Mouse (Mus musculus): Measurements from ENCODE around the gene Hspg2.
"Not testable (repeated sequence)": the region's sequence is repeated elsewhere in the genome, so short reads cannot be mapped to it uniquely, and the experiment has no call there.

The Hspg2 gene

DNA sequence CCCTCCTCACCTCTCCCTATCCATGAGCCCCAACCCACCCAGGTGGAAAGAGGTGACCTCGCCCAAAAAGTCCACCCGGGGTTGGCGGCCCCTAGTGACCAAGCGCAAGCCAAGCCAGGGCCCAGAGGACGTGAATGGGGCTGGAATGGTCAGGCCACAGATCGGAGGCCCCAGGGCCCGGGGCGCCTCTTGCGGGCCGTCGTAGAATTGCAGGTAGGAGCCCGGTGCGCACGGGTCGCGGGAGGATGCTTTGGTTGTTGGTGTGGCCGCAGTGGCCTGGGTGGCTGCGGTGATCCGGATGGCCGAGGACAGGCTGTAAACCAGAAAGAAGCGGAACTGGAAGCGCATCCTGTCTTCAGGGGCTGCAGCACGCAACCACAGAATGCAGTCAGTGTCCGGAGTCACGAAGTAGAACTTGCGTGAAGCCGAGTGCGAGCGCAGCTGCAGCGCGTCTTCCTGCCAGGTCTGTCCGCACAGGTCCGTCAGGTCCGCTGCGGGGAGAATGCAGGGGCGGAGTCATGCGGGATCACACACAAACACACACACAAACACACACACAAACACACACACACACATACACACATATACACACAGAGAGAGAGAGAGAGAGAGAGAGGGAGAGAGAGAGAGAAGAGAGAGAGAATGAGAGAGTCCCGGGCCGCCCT is 109.7 kb downstream of the Hspg2 start:
- peak; percentile 37 for DNase-seq (ENCODE audit: low read depth)

DNA sequence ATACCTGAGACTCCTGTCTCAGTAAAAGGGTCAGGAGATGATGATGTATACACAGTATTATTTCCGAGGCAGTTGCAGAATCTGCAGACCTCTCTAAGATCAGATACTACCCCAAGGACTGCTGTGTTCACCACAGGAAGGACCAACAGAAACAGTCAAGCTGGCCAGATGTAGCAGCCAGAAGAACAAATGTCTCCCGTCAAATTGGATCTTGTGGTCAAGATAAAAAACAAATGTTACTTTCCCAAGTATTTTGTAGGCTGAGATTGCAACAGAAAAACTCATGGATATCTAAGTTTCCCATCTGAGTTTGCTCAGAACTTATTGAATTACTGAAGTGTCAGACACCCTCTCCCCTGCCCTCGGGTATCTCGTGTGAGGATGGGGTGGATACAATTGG is 111.2 kb downstream of the Hspg2 start:
- DNase-seq (ENCODE audit: low read depth), result no peak

DNA sequence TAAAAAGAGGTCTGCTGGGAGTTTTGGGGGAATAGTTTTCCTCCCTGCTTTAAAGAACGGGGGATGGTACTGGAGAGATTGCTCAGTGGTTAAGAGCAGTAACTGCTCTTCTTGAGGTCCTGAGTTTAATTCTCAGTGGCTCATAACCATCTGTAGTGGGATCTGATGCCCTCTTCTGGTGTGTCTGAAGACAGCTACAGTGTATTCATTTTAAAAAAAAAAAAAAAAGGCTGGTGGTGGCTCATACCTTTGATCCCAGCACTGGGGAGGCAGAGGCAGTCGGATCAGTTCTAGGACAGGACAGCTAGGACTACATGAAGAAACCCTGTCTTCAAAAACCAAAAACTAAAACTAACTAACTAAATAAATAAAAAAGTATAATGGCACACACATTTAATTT is 111.7 kb downstream of the Hspg2 start:
- no peak for DNase-seq (ENCODE audit: low read depth)

DNA sequence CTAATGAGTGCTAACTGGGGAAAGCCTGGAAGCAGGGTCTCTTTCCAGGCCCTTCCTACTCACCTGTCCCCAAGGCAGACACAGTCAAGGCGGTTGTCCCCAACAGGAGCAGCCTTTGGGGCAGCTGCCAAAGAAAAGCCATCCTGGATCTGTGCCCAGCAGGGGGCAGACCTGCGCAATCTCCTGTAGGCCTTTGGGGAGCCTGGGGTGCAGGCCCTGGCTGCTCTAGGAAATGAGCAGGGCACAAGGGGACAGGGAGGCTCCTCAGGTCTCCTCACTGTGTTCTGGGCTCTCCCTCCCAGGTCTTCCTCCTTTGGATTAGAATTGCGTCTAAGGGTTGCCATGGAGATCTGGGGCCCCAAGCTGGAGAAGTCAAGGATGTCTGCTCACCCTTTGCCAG is 113.2 kb downstream of the Hspg2 start:
- DNase-seq (ENCODE audit: low read depth), result peak; percentile 67

DNA sequence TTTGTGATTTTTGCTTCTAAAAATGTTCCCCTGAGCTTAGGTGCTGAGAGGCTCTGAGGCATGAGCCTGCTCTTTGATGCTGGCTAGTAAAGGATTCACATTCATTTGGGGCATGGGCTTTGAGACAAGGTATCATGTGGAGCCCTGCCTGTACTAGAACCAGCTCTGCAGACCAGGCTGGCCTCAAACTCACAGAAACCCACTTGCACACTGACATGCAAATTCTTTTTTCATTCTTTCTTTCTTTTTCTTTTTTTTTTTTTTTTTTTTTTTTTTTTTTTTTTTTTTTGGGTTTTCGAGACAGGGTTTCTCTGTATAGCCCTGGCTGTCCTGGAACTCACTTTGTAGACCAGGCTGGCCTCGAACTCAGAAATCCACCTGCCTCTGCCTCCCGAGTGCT is 120.5 kb downstream of the Hspg2 start:
- DNase-seq (ENCODE audit: low read depth), result not testable (repeated sequence)

DNA sequence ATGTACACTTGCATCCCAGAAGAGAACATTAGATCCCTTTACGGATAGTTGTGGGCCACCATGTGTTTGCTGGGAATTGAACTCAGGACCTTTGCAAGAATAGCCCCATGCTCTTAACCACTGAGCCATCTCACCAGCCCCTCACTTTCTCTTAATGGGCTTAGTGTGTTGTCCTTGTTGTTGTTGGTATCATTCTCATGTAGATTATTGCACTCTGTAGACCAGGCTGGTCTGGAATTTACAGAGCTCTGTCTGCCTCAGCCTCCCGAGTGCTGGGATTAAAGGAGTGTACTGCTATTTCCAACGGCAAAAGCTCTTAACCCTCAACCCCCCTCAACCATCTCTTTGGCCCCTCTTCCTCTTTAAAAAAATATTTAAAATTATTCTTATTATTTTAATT is 121.0 kb downstream of the Hspg2 start:
- no peak for DNase-seq (ENCODE audit: low read depth)

DNA sequence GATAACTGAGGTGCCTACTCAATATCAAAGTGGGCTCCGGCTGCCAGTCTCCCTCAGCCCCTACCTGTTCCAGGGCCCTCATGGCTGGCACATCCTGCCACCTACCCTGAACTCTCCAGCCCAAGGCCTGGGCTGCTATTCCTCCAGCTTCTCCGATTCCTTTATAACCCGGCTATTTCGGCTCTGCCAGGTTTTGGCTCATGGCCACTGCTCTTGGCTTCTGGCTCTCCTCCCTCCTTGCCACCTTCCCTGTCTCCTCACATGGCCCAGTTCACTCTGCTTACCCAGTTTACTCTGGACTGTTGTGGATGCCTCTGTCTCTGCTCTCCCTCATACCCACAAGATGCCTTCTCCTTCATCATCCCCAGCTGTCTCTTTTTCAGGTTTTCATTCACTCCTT is 122.4 kb downstream of the Hspg2 start:
- no peak for DNase-seq (ENCODE audit: low read depth)

DNA sequence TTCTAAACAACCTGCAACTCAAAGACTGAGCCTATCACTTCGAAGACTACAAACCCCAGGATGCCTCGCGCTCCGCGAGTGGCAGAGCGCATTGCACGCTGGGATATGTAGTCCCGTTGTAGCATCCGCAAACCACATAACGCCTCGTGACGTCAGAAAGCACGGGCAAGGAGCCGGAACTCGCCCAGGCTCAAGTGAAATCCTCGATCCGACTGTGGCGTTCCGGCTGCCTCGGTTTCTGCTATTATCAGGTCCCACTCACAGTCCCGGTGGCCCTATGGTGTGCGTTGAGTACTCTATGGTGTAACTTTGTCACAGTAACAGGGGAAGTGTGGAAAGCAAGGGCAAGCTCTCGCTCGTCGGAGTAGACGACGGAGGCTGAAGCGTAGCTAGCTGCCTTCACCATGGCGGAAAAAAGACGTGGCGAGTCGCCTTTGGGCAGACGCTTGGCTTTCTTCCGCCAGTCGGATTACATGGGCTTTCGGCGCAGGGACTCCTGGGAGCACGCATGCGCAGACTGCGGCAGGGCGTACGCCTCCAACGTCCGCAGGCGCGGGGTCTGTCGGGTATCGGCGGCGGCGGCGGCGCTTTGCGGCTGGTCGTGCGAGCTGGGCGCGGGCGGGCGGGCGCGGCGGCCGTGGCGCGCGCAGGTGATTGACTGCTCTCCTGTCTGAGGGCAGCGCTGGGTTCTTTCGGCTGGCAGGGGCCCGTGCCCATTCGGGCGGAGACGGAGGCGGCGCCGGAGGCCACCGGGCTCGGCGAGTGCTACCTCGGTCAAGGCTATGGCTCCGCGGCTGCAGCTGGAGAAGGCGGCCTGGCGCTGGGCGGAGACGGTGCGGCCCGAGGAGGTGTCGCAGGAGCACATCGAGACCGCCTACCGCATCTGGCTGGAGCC is 125.3 kb downstream of the Hspg2 start, which contains the start of gene Usp48:
TSS of gene Usp48 (plus strand) at position 155 of the 895 bp plus-strand sequence.
- DNase-seq (ENCODE audit: low read depth), result peak; percentile 99

DNA sequence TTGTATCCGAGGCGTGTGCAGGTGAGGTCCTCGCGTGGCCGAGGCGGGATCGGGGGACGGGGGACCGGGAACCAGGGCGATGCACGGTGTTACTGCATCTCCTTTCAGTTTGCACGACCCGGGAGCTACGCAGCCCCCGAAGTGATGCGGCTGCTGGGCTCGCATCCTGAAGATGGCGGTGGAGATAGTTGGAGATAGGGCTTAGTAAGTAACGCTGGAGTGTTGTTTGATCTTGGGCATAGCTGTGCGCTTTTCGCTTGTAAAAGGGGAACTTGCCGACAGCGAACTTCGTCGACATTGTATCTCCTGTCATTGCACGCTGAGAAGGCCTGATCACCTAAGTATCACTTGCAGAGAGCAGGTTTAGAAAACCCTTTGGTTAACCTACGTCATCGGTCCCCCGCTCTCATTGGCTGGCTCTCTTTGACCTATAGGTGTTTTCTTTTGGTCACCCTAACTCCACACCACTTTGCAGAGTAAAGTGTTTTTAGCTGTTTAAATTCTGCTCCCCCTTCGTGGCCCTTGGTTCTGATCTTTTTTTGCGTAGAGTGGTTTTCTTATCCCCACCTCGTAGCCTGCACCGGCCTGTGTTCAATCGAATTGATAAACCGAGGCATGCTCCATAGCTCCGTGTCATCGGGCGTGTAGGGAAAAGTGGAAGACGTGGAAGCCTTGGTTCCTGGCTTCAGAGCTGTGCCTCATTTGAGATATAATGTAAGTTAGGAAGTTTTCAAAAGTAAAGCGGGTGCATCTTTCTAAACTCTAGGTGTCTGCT is 126.1 kb downstream of the Hspg2 start:
- DNase-seq (ENCODE audit: low read depth), result peak; percentile 75

DNA sequence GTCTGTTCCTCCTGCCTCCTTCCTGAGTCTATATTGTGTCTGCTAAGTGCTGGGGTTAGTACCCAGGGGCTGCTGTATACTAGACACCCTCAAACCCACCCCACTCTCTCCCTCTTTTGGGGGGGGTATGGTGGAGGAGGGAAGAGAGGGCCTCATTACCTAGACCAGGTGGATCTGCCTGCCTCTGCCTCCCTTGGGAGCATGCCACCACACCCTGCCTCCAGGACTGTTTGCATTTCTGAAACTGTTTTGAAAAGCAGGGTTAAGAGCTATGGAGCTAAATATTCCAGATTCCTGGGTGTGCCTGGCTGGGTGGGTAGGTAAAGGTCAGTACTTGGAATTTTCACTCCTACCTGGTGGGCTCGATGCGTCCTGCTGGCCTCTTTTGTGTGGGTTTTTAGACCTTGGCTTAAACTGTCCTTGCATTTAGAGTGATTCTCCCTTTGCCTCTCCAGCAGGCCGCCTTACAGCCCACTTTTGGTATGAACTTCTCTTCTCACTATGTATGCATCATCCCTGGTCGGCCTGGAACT is 128.6 kb downstream of the Hspg2 start:
- no peak for DNase-seq (ENCODE audit: low read depth)

DNA sequence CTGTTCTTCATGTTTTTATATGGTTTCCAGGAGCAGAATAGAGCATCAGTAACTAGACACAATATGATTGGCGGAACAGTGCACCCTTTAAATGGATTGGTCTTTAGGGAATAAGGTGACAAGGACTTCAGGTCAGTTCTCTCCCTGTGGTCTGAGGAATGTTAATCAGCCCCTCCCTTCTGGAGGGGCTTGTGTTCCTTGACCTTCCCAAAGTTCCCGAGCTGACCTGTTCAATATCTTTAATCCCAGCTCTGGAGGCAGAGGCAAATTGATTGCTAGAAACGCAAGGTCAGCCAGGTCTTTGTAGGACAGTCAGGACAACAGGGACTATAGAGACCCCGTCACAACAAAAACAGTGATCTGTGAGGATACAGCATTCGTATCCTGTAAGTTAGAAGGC is 130.0 kb downstream of the Hspg2 start:
- DNase-seq (ENCODE audit: low read depth), result no peak

DNA sequence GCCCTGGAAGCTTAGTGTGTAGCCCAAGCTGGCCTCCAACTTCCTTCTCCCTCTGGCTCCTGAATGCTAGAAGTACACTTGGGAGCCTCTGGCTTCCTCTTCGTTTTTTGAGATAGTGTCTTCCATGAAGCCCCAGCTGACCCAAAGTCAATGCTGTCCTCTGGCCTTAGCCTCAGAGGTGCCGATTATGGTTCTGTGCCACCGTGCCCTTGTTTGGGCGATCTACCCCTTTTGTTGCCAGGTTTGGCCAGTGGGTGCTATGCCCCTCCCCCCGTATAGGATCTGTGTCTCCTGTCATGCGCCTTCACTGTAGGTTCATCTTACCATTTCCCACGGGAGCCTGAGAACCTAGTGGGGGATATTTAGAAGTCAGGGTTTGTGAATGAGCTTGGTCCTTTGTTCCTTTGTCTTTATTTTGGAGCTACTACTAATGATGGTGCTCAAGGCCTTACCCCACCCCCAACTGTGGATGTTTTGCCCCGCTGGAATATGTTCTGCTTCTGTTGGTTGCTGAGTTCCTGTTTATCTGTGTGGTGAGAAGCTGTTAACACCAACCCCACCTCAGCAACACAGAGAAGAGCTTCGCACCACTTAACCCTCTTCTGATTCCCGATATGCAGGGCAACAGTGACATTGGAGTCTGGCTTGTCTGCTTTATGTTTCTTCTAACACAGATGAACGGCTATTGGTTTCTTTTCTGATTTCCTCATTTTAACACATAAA is 135.0 kb downstream of the Hspg2 start:
- DNase-seq (ENCODE audit: low read depth), result no peak

DNA sequence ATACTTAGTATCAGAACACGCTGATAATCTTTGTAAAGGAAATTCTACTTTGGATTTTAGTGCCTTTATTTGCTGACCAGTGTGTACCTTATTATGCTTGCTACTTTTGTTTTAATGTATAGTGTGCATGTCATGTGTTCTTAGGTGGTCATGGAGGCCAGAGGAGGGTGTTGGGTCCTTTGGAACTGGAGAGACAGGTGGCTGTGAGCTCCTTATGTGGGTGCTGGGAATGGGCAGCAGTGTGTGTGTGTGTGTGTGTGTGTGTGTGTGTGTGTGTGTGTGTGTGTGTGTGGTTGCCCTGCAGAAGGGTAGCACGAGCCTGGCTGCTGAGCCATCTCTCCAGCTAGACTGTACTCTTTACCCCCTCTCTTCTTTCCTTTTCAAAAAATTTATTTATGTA is 138.5 kb downstream of the Hspg2 start:
- no peak for DNase-seq (ENCODE audit: low read depth)

DNA sequence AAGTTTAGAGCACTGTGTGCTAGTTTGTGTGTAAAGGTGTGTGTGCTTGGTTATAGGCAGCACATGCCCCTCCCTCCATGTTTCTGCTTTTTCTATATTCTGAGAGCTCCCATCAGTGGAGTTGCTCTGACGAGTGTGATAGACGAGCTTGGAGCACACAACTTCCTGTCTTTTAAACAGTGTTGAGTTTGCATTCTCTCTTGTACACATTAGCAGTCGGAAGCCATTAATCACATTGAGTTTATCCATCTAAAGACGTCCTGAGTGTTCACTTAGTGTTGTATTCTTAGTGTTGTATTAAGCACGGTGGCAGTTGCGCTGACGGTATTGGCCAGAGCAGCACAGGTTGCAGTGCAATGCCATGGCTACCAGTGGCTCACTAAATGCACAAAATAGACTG is 140.7 kb downstream of the Hspg2 start:
- DNase-seq (ENCODE audit: low read depth), result no peak

DNA sequence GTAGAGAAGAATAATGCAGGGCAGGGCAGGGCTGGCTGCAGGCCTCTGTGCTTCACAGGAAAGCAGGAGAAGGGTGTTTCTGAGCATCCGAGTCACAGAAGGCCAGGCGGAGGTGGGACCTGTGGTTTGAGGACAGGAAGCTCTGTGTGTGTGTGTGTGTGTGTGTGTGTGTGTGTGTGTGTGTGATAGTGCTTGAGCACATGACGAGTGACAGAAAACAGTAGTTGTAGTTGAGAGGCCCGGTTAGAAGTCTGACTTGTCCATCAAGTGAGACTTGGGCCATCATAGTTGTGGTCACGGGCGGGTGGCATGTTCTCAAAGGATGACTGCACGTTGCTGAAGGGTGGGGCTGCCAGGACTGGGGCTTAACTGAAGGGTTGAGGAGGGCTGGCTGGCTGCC is 141.1 kb downstream of the Hspg2 start:
- peak; percentile 72 for DNase-seq (ENCODE audit: low read depth)

DNA sequence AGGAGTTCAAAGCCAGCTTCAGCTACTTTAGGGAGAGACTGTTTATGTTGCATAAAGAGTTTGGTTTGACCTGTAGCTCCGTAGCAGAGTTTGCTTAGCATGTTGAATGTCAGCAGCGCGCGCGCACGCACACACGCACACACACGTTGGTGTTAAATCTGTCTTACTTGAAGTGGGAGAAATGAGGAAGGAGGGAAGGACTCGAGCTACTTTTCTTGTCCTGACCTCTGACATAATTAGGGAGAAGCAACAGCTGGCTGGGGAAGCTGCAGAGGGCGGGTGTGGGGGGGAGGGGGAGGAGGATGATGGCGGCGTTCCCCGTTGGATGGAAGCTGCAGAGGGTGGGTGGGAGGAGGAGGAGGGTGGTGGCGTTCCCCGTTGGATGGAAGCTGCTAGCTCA is 141.7 kb downstream of the Hspg2 start:
- no peak for DNase-seq (ENCODE audit: low read depth)

All from naive thymus-derived CD4-positive, alpha-beta T cell, adult 2 months (primary cell).